ENCODE assay signal across 8 mouse cellular contexts in the genomic region with DNA sequence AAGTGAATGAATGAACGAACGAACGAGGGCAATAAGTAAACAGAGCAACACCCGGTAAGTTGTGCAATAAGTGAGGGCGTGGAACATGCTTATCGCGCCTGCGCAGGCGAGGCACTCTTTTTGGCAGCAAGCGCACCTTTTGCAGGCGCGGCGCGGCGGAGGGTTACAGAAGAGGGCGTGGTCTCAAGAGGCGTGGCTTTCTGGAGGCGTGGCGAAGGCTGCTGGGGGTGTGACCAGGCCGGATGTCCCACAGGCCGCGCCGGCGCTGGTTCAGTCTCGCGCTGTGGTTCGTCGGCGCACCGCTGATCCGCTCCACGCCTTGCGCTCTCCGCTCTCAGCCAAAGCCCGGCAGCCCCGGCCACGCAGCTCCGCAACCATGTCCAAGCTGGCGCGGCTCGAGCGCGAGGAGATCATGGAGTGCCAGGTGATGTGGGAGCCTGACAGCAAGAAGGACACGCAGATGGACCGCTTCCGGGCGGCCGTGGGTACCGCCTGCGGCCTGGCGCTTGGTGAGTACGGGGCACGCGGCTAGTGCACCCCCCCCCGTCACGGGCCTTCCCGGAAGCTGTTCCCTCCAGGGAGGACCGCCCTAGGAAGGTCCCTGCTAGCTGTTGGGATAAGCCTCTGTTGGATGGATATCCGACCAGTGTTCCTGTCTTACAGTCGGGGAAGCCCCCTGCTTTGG. TPM values are rescaled to one million over a fixed set of nuclear protein-coding genes. Genes with fewer than 3 reads are reported as not detected.
DNase-seq lines count a peak whose midpoint lies in the region; ATAC-seq and TF ChIP-seq lines count a peak whose summit lies in the region.

A gene (plus strand): TSS at position 214 of the 685 bp plus-strand sequence.

- H3K27me3 ChIP-seq in embryonic facial prominence, embryonic 15.5 days, result no peaks in the 10 kb centered on the region
- no peaks in the 10 kb centered on the region for H3K27me3 ChIP-seq in limb, embryonic 14.5 days (ENCODE audit: control insufficient read depth, insufficient read depth, low read length)
- H3K27me3 ChIP-seq in midbrain, postnatal 0 days (ENCODE audit: insufficient read depth, low read length), result no peaks in the 10 kb centered on the region

- under 1% methylated on average over 60 of the region's 60 CpGs for WGBS in bone marrow, adult 2 months
- under 1% methylated on average over 60 of the region's 60 CpGs for WGBS in embryonic facial prominence, embryonic 15.5 days
- 2% methylated on average over 28 of the region's 60 CpGs for WGBS in limb, embryonic 14.5 days
- WGBS in midbrain, postnatal 0 days, result under 1% methylated on average over 60 of the region's 60 CpGs

- H3K9ac ChIP-seq in embryonic facial prominence, embryonic 15.5 days, result peak within 1 kb of the TSS; percentile 74
- H3K9ac ChIP-seq in limb, embryonic 14.5 days (ENCODE audit: low read depth, low read length, severe bottlenecking), result peak within 1 kb of the TSS; percentile 66
- peak within 1 kb of the TSS; percentile 83 for H3K9ac ChIP-seq in midbrain, postnatal 0 days (replicated peaks; ENCODE audit: low read length, poor library complexity, severe bottlenecking)

- TF ChIP-seq POLR2A in bone marrow, adult 2 months (IDR thresholded peaks at IDR 0.05; ENCODE audit: borderline replicate concordance, control insufficient read depth, low read depth, low read length), result peak; percentile 98
- TF ChIP-seq POLR2A in limb, embryonic 14.5 days (IDR thresholded peaks at IDR 0.05; ENCODE audit: borderline replicate concordance, extremely low read depth, insufficient read depth, insufficient read length), result 0 out of 2 replicates have a peak, but pooled peaks have one; percentile 53

- no peaks in the 10 kb centered on the region for H3K9me3 ChIP-seq in embryonic facial prominence, embryonic 15.5 days (replicated peaks)
- no peaks in the 10 kb centered on the region for H3K9me3 ChIP-seq in limb, embryonic 14.5 days (ENCODE audit: control insufficient read depth, low read length)
- H3K9me3 ChIP-seq in midbrain, postnatal 0 days (ENCODE audit: low read length), result no peaks in the 10 kb centered on the region

- peak; percentile 91 for ATAC-seq in embryonic facial prominence, embryonic 15.5 days (ENCODE audit: insufficient number of reproducible peaks, low FRiP score, low TSS enrichment, low read depth)
- peak; percentile 96 for ATAC-seq in limb, embryonic 14.5 days (ENCODE audit: low FRiP score, low read depth)
- ATAC-seq in midbrain, postnatal 0 days (ENCODE audit: low FRiP score), result peak; percentile 86

- 0 out of 2 replicates have a peak, but pooled peaks cover 8% of the 10 kb centered on the region for H3K36me3 ChIP-seq in embryonic facial prominence, embryonic 15.5 days
- peaks cover 7% of the 10 kb centered on the region; the same call in 1 of the 2 replicates for H3K36me3 ChIP-seq in limb, embryonic 14.5 days (ENCODE audit: control insufficient read depth, insufficient read depth, low read length)
- H3K36me3 ChIP-seq in midbrain, postnatal 0 days (ENCODE audit: insufficient read depth, low read length), result no peaks in the 10 kb centered on the region; the same call in 1 of the 2 replicates

- 0 out of 2 replicates have a peak, but pooled peaks have one; percentile 10 for TF ChIP-seq CTCF in bone marrow, adult 2 months (IDR thresholded peaks at IDR 0.05; ENCODE audit: control insufficient read depth, insufficient read depth, low read length)
- no peak for TF ChIP-seq CTCF in midbrain, postnatal 0 days (IDR thresholded peaks at IDR 0.05)

- H3K4me1 ChIP-seq in bone marrow, adult 2 months (ENCODE audit: control insufficient read depth, insufficient read depth, low read length), result no peaks in the 10 kb centered on the region; the same call in 1 of the 2 replicates
- peaks cover 36% of the 10 kb centered on the region for H3K4me1 ChIP-seq in embryonic facial prominence, embryonic 15.5 days
- H3K4me1 ChIP-seq in limb, embryonic 14.5 days (ENCODE audit: control insufficient read depth, insufficient read depth, low read length), result peaks cover 17% of the 10 kb centered on the region
- H3K4me1 ChIP-seq in midbrain, postnatal 0 days (ENCODE audit: insufficient read depth, low read length), result peaks cover 17% of the 10 kb centered on the region

- peak within 1 kb of the TSS; percentile 86 for H3K4me3 ChIP-seq in bone marrow, adult 2 months (replicated peaks; ENCODE audit: control insufficient read depth, low read depth, low read length)
- peak within 1 kb of the TSS; percentile 92 for H3K4me3 ChIP-seq in embryonic facial prominence, embryonic 15.5 days (replicated peaks)
- H3K4me3 ChIP-seq in limb, embryonic 14.5 days (replicated peaks; ENCODE audit: low read length), result peak within 1 kb of the TSS; percentile 66
- H3K4me3 ChIP-seq in midbrain, postnatal 0 days (ENCODE audit: low read depth, low read length), result peak within 1 kb of the TSS; percentile 85

- DNase-seq in 416B (ENCODE audit: low read depth), result peak; percentile 98
- peak; percentile 97 for DNase-seq in heart, adult 8-10 months (ENCODE audit: low spot score)
- peak; percentile 99 for DNase-seq in kidney, adult 9 months
- peak; percentile 95 for DNase-seq in limb, embryonic 14.5 days (ENCODE audit: low spot score)
- DNase-seq in midbrain, postnatal 0 days (ENCODE audit: low spot score), result peak; percentile 96
- DNase-seq in spleen, postnatal 14 days (ENCODE audit: low spot score in 2 of 2), result peak; percentile 99 to 100

- peak within 1 kb of the TSS; percentile 92 for H3K4me2 ChIP-seq in embryonic facial prominence, embryonic 15.5 days (replicated peaks)
- peak within 1 kb of the TSS; percentile 78 for H3K4me2 ChIP-seq in limb, embryonic 14.5 days (replicated peaks; ENCODE audit: low read depth, low read length, severe bottlenecking)
- peak within 1 kb of the TSS; percentile 89 for H3K4me2 ChIP-seq in midbrain, postnatal 0 days (ENCODE audit: low read depth, low read length, poor library complexity, severe bottlenecking)

- H3K27ac ChIP-seq in bone marrow, adult 2 months (ENCODE audit: control insufficient read depth, insufficient read depth, low read depth, low read length, poor library complexity), result peak within 1 kb of the TSS; percentile 69
- peak within 1 kb of the TSS; percentile 82 for H3K27ac ChIP-seq in embryonic facial prominence, embryonic 15.5 days (replicated peaks)
- H3K27ac ChIP-seq in limb, embryonic 14.5 days (replicated peaks; ENCODE audit: low read depth, low read length), result 0 out of 2 replicates have a peak within 1 kb of the TSS, but pooled peaks have one; percentile 39
- peak within 1 kb of the TSS; percentile 77 for H3K27ac ChIP-seq in midbrain, postnatal 0 days (ENCODE audit: low read depth, low read length)

RNA-seq across cellular contexts. Expression of the gene that starts here (rescaled TPM):
- 4.3 and 18.4 TPM in 2 replicates for polyA plus RNA-seq in bone marrow, adult 2 months (2011; ENCODE audit: insufficient read depth, insufficient read length, low replicate concordance, missing spikeins)
- polyA plus RNA-seq in embryonic facial prominence, embryonic 15.5 days (2015; fragmentation: Nextera tagmentation; extraction: Ambion mirVana), result 42.5 and 46.3 TPM in 2 replicates
- total RNA-seq in heart, adult 8-10 months (2022), result 1 to 10 TPM; 2.2 to 4.3 (median 3.1) TPM
- polyA plus RNA-seq in limb, embryonic 14.5 days (2012; rRNA removed), result 35.5 and 42.4 TPM in 2 replicates
- polyA plus RNA-seq in limb, embryonic 14.5 days (2014; fragmentation: Nextera tagmentation; extraction: Ambion mirVana), result 35.9 and 43.3 TPM in 2 replicates
- total RNA-seq in midbrain, postnatal 0 days (2014; rRNA removed), result 104 and 112 TPM in 2 replicates
- 84.8 and 86.5 TPM in 2 replicates for polyA plus RNA-seq in midbrain, postnatal 0 days (2015; fragmentation: Nextera tagmentation; extraction: Ambion mirVana)

Comparison
In these comparisons a context has a peak if more than half of its experiments do, and no peak if none do; other contexts are left out.
1. Peak in every context shown above with its lines: DNase-seq, ATAC-seq, H3K4me3 ChIP-seq and H3K27ac ChIP-seq.
2. RNA of the gene that starts here (total RNA-seq): 104 to 112 TPM in midbrain, postnatal 0 days; 2.2 to 4.3 TPM in heart, adult 8-10 months; every median in the first group is over 10 times any median in the second.